Mouse (Mus musculus) heart, embryonic 12.5 days (tissue): ENCODE measurements around the gene Lgals7. TPM values are rescaled to one million over a fixed set of nuclear protein-coding genes. Genes with fewer than 3 reads are reported as not detected.
"Not testable (repeated sequence)": the region's sequence is repeated elsewhere in the genome, so short reads cannot be mapped to it uniquely, and the experiment has no call there.

Experiments
- ATAC-seq: fragments of 200-750 bp; cut with Nextera tagmentation; 2 replicates; pipeline ENCODE4 v1.8.0; 2017; ENCODE audit warnings: moderate TSS enrichment, moderate library complexity; ENCODE audit not compliant: insufficient number of reproducible peaks, low FRiP score
- H3K27ac ChIP-seq: fragments of 300-500 bp; sonication (generic); 2 replicates; pipeline ENCODE4 v1.5.1; 2016; ENCODE audit warnings: mild to moderate bottlenecking, moderate library complexity; ENCODE audit not compliant: poor library complexity, severe bottlenecking
- H3K27me3 ChIP-seq: fragments of 300-500 bp; sonication (generic); replicated peaks from 2 replicates; pipeline ENCODE4 v1.6.1; 2016; ENCODE audit warnings: mild to moderate bottlenecking, moderate library complexity
- H3K36me3 ChIP-seq: fragments of 300-500 bp; sonication (generic); 2 replicates; pipeline ENCODE4 v1.6.1; 2016; ENCODE audit warnings: mild to moderate bottlenecking, moderate library complexity
- H3K4me1 ChIP-seq: fragments of 300-500 bp; sonication (generic); replicated peaks from 2 replicates; pipeline ENCODE4 v1.6.1; 2016; ENCODE audit warnings: mild to moderate bottlenecking
- H3K4me2 ChIP-seq: fragments of 300-500 bp; sonication (generic); 2 replicates; pipeline ENCODE4 v1.6.1; 2016; ENCODE audit warnings: mild to moderate bottlenecking, moderate library complexity
- H3K4me3 ChIP-seq: fragments of 300-500 bp; sonication (generic); 2 replicates; pipeline ENCODE4 v1.5.1; 2016; ENCODE audit warnings: mild to moderate bottlenecking
- H3K9ac ChIP-seq: fragments of 300-500 bp; sonication (generic); 2 replicates; pipeline ENCODE4 v1.6.1; 2016; ENCODE audit warnings: mild to moderate bottlenecking, moderate library complexity
- H3K9me3 ChIP-seq: fragments of 300-500 bp; sonication (generic); replicated peaks from 2 replicates; pipeline ENCODE4 v1.6.1; 2016; ENCODE audit warnings: mild to moderate bottlenecking, moderate library complexity
- WGBS: fragments of 180-500 bp; shearing (Covaris S2); methylation state at CpG from one replicate; pipeline ENCODE4 v1.1.7; 2016; 5-methylcytosine and 5-hydroxymethylcytosine counted together
- polyA plus RNA-seq: library from polyadenylated mRNA; unstranded; fragments of >200 nt; fragmentation: Nextera tagmentation; extraction: Ambion mirVana; gene quantifications from 2 replicates; pipeline ENCODE4 v1.2.1, GENCODE M21; 2016

The Lgals7 gene
- polyA plus RNA-seq, 1 experiment from 2014 or later: 1.3 TPM

DNA sequence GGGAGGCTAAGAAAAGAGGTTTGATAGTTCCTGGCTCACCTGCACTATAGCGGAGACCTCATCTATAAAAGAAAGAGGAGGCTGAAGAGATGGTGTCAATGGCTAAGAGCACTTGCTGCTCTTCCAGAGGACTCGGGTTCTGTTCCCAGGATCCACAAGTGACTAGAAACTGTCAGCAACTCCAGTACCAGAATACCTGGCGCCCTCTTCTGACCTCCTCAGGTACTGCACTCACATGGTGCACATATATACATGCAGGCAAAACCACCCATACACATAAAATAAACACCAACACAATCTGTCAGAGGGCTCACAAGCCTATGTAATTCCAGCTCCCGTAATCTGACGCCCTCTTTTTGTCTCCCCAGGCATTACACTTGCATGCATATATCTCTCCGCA is 2.8 kb upstream of the Lgals7 start:
- H3K4me3 ChIP-seq: no peak overlapping the region
- H3K36me3 ChIP-seq: no peaks in the 10 kb centered on the region
- no peak overlapping the region for H3K27ac ChIP-seq
- no peaks in the 10 kb centered on the region for H3K27me3 ChIP-seq
- H3K4me2 ChIP-seq: no peak overlapping the region
- H3K4me1 ChIP-seq: peaks cover 23% of the 10 kb centered on the region
- ATAC-seq: no peak
- H3K9ac ChIP-seq: no peak overlapping the region
- 83% methylated on average over 6 of the region's 6 CpGs for WGBS
- H3K9me3 ChIP-seq: peaks cover 5% of the 10 kb centered on the region; the same call in 1 of the 2 replicates

- WGBS: 70% methylated on average over 15 of the region's 15 CpGs
Observed at GRCm38 (mm10) chr7:28862817-28863499, 695 bp upstream of the Lgals7 start.

GRCm38 (mm10) chr7:28864288-28864750 is 666 bp downstream of the Lgals7 start:
- Histone ChIP-seq H3K4me1 (peaks cover 28% of the 10 kb centered on the region), H3K9ac (no peak overlapping the region), H3K9me3 (peaks cover 5% of the 10 kb centered on the region; the same call in 1 of the 2 replicates), H3K27ac (no peak overlapping the region), H3K4me2 (peak overlapping the region; percentile 8; the same call in 1 of the 2 replicates), H3K27me3 (no peaks in the 10 kb centered on the region), H3K4me3 (no peak overlapping the region), H3K36me3 (no peaks in the 10 kb centered on the region)
- WGBS: 36% methylated on average over 9 of the region's 9 CpGs
- no peak for ATAC-seq

More at GRCm38 (mm10) chr7:28862817-28863499, 695 bp upstream of the Lgals7 start:
- Histone ChIP-seq H3K4me1 (peaks cover 28% of the 10 kb centered on the region), H3K27ac (no peak overlapping the region), H3K9me3 (peaks cover 5% of the 10 kb centered on the region; the same call in 1 of the 2 replicates), H3K36me3 (no peaks in the 10 kb centered on the region), H3K9ac (no peak overlapping the region), H3K4me3 (no peak overlapping the region), H3K27me3 (no peaks in the 10 kb centered on the region), H3K4me2 (no peak overlapping the region)
- no peak for ATAC-seq

- H3K4me1 ChIP-seq: peaks cover 28% of the 10 kb centered on the region
- 39% methylated on average over 33 of the region's 33 CpGs for WGBS
- H3K4me2 ChIP-seq: peak overlapping the region; percentile 67
- H3K27ac ChIP-seq: peak overlapping the region; percentile 6; the same call in 1 of the 2 replicates
- no peaks in the 10 kb centered on the region for H3K27me3 ChIP-seq
- ATAC-seq: peak; percentile 68
- peak overlapping the region; percentile 26 for H3K4me3 ChIP-seq
- peak overlapping the region; percentile 37 for H3K9ac ChIP-seq
- no peaks in the 10 kb centered on the region for H3K36me3 ChIP-seq
- peaks cover 5% of the 10 kb centered on the region; the same call in 1 of the 2 replicates for H3K9me3 ChIP-seq
Observed at GRCm38 (mm10) chr7:28865481-28866300, 2.0 kb downstream of the Lgals7 start.

DNA sequence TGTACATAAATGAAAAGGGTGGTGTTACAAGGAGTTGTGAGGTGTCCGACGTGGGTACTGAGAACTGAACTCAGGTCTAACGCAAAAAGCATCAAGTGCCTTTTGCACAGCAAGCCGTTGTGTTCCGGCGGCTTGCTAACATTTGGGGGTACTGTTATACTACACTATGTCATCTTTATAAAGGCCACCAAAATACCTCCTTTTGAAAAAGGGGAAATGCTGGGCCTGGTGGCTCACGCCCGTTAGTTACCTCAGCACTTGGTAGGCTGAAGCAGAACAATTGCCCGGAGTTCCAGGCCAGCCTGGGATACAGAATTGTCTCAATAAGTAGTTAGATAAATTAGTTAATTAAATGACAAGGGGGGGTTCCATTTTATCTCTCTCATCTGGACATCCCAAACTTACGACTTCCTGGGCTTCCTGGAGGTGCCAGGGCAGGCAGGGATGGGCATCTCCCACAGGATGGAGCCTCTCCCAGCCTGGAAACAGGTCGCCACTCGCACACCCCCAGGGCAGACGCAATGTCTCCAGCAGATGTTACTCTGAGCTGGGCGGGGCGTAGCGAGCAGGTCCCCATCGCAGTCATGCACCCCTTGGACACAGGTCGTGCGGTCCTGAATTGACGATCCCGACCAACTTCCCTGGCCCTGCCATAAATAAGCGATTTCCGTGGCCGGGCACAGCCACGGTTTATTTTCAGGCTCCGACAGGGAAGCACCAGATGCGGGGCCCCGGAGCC is 3.3 kb downstream of the Lgals7 start:
- no peak overlapping the region; the same call in 1 of the 2 replicates for H3K4me2 ChIP-seq

DNA sequence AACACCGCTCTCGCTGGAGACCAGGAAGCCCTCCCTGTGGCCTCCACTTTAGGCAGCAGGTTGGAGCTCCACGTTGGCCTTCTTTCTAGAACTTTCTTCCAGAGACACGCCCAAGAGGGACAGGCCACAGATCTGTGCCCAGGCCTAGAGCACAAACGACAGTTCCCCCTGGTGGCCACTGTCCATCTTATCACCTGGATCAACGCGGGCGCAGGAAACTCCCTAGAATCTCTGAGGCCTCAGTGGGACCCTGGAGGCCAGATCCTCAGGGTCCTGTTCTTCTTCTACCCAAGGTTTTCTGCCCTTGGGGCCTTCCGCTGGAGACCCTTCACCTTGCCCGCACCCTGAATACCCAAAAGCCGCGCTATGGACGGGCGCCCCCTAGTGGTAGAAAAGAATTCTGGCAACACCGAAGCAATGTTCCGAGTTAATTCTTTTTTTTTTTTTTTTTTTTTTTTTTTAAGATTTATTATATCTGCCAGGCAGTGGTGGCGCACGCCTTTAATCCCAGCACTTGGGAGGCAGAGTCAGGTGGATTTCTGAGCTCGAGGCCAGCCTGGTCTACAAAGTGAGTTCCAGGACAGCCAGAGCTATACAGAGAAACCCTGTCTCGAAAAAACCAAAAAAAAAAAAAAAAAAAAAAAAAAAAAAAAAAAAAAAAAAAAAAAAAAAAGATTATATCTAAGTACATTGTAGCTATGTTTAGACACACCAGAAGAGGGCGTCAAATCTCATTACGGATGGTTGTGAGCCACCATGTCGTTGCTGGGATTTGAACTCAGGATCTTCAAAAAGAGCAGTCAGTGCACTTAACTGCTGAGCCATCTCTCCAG is 4.1 kb downstream of the Lgals7 start:
- ATAC-seq: peak; percentile 52; the same call in 1 of the 2 replicates
- not testable (repeated sequence) for H3K36me3 ChIP-seq, H3K9ac ChIP-seq, H3K27me3 ChIP-seq, H3K9me3 ChIP-seq, H3K27ac ChIP-seq
- H3K4me3 ChIP-seq: peak overlapping the region; percentile 14; the same call in 1 of the 2 replicates
- H3K4me1 ChIP-seq: peaks cover 28% of the 10 kb centered on the region
- H3K4me2 ChIP-seq: peak overlapping the region; percentile 44
- WGBS: 21% methylated on average over 23 of the region's 23 CpGs

More for the DNA sequence above, 3.3 kb downstream of the Lgals7 start:
- H3K36me3 ChIP-seq: no peaks in the 10 kb centered on the region
- H3K27ac ChIP-seq: no peak overlapping the region
- no peaks in the 10 kb centered on the region for H3K27me3 ChIP-seq
- no peak for ATAC-seq
- H3K4me1 ChIP-seq: peaks cover 28% of the 10 kb centered on the region
- no peak overlapping the region for H3K4me3 ChIP-seq
- no peak overlapping the region for H3K9ac ChIP-seq
- 89% methylated on average over 28 of the region's 28 CpGs for WGBS
- no peaks in the 10 kb centered on the region for H3K9me3 ChIP-seq

DNA sequence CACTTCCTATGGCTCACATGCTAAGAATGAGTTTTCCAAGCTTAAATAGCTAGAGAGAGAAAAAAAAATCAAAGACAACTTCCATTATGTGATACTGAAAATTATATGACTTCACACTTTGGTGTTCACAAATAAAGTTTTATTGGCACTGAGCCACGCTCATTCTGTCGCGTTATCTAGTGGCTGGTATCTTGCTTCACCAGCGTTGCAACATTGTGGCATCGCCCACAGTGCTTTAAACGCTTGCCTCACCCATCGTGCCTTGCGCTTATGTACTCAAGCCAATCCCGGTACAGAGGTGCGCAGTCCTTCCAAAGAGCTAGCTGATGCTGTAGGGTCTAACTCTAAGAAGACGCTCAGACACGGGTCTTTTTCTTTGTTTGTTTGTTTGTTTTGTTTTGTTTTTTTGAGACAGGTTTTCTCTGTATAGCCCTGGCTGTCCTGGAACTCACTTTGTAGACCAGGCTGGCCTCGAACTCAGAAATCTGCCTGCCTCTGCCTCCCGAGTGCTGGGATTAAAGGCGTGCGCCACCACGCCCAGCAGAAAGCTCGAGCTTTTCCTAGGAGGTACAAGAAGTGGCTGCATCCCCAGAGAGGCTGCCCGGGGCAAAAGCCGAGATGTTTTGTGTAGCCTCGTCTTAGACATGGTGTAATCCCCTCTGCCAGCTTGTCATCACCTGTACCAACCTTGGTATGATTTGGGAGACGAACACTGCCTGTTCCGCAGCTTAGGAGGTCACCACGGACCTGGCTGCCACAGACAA is 7.4 kb downstream of the Lgals7 start:
- peaks cover 5% of the 10 kb centered on the region for H3K4me1 ChIP-seq
- no peaks in the 10 kb centered on the region for H3K27me3 ChIP-seq
- no peak for ATAC-seq
- no peak overlapping the region for H3K27ac ChIP-seq
- no peaks in the 10 kb centered on the region for H3K9me3 ChIP-seq
- no peak overlapping the region for H3K9ac ChIP-seq
- H3K4me3 ChIP-seq: no peak overlapping the region
- no peaks in the 10 kb centered on the region for H3K36me3 ChIP-seq
- no peak overlapping the region for H3K4me2 ChIP-seq
- 82% methylated on average over 24 of the region's 24 CpGs for WGBS

- no peaks in the 10 kb centered on the region for H3K27me3 ChIP-seq
- no peak overlapping the region for H3K9ac ChIP-seq
- H3K4me1 ChIP-seq: 0 out of 2 replicates have a peak, but pooled peaks cover 3% of the 10 kb centered on the region
- no peaks in the 10 kb centered on the region for H3K9me3 ChIP-seq
- H3K27ac ChIP-seq: no peak overlapping the region
- no peak overlapping the region for H3K4me2 ChIP-seq
- H3K36me3 ChIP-seq: no peaks in the 10 kb centered on the region
- no peak overlapping the region for H3K4me3 ChIP-seq
- WGBS: 53% methylated on average over 2 of the region's 2 CpGs
- no peak for ATAC-seq
Observed at GRCm38 (mm10) chr7:28874565-28874964, 10.9 kb downstream of the Lgals7 start.

GRCm38 (mm10) chr7:28876099-28876498 is 12.4 kb downstream of the Lgals7 start:
- WGBS: 73% methylated on average over 4 of the region's 4 CpGs

More at GRCm38 (mm10) chr7:28876099-28876498, 12.4 kb downstream of the Lgals7 start:
- H3K9ac ChIP-seq: no peak overlapping the region
- H3K27ac ChIP-seq: no peak overlapping the region
- no peaks in the 10 kb centered on the region for H3K27me3 ChIP-seq
- H3K4me1 ChIP-seq: 0 out of 2 replicates have a peak, but pooled peaks cover 3% of the 10 kb centered on the region
- no peaks in the 10 kb centered on the region for H3K36me3 ChIP-seq
- no peak overlapping the region for H3K4me2 ChIP-seq
- H3K4me3 ChIP-seq: no peak overlapping the region
- no peaks in the 10 kb centered on the region for H3K9me3 ChIP-seq
- no peak for ATAC-seq
